Mouse (Mus musculus): ENCODE measurements at regions not wholly inside any gene's neighbourhood (a gene's known extent, or its start where the extent isn't known, plus 50 kb on each side); places are given as distances from the start of the nearest gene placed in this dataset.

DNA sequence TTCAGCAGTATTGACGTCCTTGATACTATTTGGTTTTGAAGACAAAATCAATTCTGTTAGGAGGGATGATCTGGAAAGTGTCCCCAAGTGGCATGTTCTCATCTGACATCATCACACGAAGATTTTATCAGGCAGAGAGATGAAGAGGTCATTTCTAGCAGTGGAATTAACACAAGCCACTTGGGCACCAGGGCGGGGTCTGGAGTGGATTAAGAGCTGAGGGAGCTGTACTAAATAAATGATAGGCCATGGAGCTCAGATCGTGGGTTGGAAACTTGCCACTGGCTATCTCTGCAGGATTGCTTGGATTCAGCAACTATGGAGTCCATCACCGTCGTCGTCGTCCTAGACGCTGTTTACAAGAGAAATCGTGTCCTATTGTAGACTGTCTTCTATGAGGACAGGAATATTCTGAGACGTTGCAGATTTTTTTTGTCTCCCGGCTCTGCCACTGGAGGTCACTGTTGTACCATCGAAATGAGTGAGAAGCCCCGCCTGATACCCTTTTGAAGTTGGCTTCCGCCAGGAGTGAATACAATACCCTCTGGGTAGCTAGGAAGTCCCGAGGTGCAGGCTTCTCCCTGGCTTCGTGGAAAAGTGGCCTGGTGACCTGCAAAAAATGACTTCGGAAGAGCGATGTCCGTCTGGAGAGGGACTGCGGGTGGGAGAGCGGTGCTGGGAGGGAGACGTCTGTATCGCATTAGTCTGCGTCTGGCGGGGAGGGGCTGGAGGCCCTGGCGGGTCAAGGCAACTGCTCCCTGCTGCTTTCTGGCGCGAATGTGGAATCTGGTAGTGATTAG, 67.1 kb upstream of the Ubash3b start:
- DNase-seq (ENCODE audit: low spot score in 2 of 2), result peak; percentile 89

- no peak for DNase-seq (ENCODE audit: low spot score in 2 of 2)
These were observed 61.9 kb upstream of the Ubash3b start for GRCm38 (mm10) chr9:41223406-41223805.

DNA sequence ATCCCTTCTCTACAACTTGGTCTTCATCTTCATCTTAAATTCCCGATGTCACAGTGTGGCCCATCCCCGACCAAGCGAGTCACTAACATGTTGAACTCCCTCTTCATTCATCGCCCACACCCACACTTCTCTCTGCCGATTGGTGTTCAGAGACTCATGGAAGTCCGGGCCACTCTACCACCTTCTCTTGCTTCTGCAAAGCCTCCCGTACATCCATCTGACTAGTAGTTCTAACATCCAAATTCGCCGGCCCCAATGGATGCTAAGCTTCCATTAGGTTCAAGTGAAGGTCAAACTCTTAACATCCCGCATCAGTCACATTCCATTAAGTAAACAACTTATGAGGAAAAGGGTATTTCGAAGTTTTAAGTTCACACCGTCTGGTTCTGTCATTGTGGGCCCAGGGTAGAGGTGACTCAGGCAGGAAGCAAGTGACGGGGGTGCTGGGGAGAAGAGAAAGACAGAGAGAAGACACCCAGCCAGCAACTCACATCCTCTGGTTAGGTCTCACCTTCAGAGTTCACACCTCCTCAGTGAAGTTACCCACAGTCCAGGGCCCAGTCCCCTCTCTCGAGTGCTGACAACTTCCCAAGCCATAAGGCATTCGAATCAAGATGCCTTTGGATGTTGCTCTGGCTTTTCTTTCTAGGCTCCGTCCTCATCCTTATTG, 61.0 kb upstream of the Ubash3b start:
- DNase-seq (ENCODE audit: low spot score in 2 of 2), result no peak

DNA sequence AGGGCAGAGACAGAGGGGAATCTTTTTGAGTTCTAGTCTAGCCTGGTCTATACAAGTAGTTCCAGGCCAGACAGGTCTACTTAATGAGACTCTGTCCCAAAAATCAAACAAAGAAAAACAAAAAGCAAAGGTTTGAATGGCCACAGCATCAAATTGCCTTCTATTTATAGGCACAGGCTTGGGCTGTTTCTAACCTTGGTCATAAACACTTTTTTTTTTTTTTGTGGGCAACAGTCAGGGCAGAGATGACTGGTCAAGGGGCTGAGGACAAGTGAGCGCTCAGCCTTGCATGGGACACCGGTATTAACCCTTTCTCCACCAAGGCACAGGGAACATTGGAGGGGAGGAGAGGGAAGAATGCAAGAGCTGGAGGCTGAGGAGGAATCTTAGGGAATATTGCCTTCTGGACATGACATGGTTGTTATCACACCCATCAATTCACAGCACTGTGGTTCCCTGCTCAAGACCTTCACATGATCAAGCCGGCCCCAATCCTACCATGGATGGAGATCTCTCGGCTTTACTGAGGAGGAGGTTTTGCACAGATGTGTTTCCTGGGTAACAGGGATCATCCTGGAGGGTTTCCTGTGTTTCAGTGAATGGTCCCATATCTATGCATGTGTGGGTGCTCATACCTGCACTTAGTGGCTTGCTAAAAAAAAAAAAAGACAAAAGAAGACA, 59.8 kb upstream of the Ubash3b start:
- DNase-seq (ENCODE audit: low spot score in 2 of 2), result no peak

GRCm38 (mm10) chr9:41220105-41220669, 58.7 kb upstream of the Ubash3b start:
- no peak for DNase-seq (ENCODE audit: low spot score in 2 of 2)

DNA sequence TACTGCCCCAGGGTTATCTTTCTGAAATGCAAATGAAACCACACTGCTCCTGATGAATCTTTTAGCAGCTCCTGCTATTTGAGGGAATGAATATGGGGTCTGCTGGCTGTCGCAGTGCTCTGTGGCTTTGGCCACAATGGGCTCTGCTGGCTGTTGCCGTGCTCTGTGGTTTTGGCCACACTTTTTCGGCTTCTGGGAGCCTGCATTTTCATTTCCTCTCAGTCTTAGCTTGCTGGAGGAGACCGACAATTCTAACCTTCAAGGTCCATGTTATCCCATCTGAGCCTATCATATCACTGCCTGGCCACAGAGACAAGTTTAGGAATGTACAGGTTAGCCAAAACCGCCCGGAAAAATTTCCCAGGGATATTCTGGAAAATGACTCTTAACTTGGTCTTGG, 57.2 kb upstream of the Ubash3b start:
- no peak for DNase-seq (ENCODE audit: low spot score in 2 of 2)

- DNase-seq (ENCODE audit: low spot score in 2 of 2), result no peak
These were observed 54.8 kb upstream of the Ubash3b start for GRCm38 (mm10) chr9:41216248-41216647.

GRCm38 (mm10) chr9:41215026-41215425, 53.5 kb upstream of the Ubash3b start:
- no peak for DNase-seq (ENCODE audit: low spot score in 2 of 2)

GRCm38 (mm10) chr9:41212943-41213529, 51.5 kb upstream of the Ubash3b start:
- DNase-seq (ENCODE audit: low spot score in 2 of 2), result no peak

DNA sequence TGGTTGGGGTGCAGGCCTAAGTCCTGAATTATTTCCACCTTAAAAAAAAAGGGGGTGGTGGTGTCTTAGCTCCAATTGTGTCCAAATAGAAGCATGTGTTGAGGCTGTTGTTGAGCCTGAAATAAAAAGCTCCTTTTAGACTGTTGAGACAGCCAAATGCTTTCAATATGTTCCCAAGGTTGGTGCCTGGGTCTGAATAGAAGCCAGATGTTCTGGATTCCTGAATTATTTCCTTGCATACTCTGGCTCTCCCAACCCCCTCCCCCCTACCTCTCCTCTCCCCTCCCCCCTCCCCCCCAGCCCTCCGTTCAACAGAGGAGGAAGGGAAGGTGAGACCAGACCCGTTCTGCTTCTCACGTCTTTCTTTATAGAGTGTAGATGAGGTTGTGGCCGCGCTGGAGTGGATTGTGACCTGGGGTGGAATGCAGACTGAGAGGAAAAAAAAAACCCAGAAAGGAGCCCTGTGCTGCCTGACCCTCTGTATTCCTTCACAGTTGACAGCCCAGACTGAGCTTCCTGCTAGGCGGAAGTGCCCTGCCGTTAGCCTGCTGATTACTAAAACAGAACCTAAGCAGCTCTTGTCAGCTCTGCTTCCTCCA, 50.9 kb upstream of the Ubash3b start:
- DNase-seq (ENCODE audit: low spot score in 2 of 2), result peak in 1 of 2 experiments; percentile 9

DNA sequence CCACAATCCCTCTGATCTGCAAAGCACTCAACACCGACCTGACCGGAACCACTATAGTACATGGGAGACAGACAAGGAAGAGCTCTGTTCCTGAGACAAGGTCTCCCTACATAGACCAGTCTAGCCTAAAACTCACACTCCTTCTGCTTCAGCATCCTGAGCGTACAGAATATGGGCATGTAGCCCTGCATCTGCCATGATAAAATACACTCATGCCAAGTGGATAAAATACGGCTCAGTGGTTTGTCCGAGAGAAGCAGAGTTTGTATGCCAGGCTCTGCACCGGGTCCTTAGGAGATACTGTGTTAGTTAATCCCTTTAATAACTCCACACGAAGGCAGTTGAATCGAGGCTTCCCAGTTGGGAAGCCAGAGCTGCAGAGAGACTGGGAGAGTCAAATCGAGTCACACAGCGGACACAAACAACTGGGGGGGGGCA, 50.4 kb upstream of the Ubash3b start:
- DNase-seq (ENCODE audit: low spot score in 2 of 2), result no peak

Measured in urinary bladder, postnatal 36 days (tissue).